Mouse (Mus musculus) E14TG2a.4 (cell line): ENCODE results near the gene Zmym5.
"Not testable (repeated sequence)": the region's sequence is repeated elsewhere in the genome, so short reads cannot be mapped to it uniquely, and the experiment has no call there.

Source experiments
- H3K27me3 ChIP-seq: 2 replicates; pipeline ENCODE4 v1.6.1; 2014; ENCODE audit warnings: low read length, control low read depth; ENCODE audit not compliant: insufficient read depth
- H3K36me3 ChIP-seq: 2 replicates; pipeline ENCODE4 v1.6.1; 2014; ENCODE audit warnings: low read length, control low read depth; ENCODE audit not compliant: insufficient read depth
- H3K4me1 ChIP-seq: replicated peaks from 2 replicates; pipeline ENCODE4 v1.6.1; 2014; ENCODE audit warnings: low read depth, low read length, control low read depth
- H3K4me3 ChIP-seq: replicated peaks from 2 replicates; pipeline ENCODE4 v1.5.1; 2014; ENCODE audit warnings: mild to moderate bottlenecking, low read length
- H3K9me3 ChIP-seq: 2 replicates; pipeline ENCODE4 v1.6.1; 2014; ENCODE audit warnings: low read length, control low read depth
- CTCF ChIP-seq: conservative IDR thresholded peaks from 2 replicates; pipeline ENCODE4 v1.5.1; 2014; ENCODE audit warnings: low read length
- NANOG ChIP-seq: IDR thresholded peaks from 2 replicates; pipeline ENCODE4 v1.6.1; 2014; ENCODE audit warnings: borderline replicate concordance, low read length, mixed read lengths
- POU5F1 ChIP-seq: IDR thresholded peaks from 2 replicates; pipeline ENCODE4 v1.6.1; 2014; ENCODE audit warnings: low read length, borderline replicate concordance

Zmym5 gene

DNA sequence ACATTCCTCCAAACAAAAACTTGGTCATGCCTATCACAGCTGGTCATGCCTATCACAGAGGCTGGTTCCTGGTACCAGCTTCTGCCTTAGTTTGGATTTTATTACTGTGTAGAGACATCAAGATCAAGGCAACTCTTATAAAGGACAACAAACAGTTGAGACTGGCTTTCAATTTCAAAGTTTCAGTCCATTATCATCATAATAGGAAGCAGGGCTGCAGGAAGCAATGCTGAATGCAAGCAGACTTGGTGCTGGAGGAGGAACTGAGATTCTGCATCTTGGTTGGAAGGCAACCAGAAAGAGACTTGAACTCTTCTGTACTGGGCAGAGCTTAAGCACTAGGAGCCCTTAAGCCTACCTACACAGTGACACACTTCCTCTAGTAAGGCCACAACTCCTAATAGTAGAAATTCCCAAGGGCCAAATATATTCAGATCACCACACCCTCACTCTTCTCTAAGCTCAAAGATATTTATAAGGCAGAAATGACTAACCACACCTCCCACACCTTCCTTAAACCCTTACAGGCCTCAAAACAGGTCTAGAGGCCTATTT, 19.1 kb upstream of the Zmym5 start:
- H3K4me3 ChIP-seq = no peak overlapping the region
- TF ChIP-seq CTCF (no peak), POU5F1 (no peak), NANOG (no peak; the same call in 1 of the 2 replicates)
- H3K9me3 ChIP-seq = peaks cover 47% of the 10 kb centered on the region
- H3K4me1 ChIP-seq = peaks cover 19% of the 10 kb centered on the region
- no peaks in the 10 kb centered on the region for H3K27me3 ChIP-seq
- H3K36me3 ChIP-seq = no peaks in the 10 kb centered on the region

DNA sequence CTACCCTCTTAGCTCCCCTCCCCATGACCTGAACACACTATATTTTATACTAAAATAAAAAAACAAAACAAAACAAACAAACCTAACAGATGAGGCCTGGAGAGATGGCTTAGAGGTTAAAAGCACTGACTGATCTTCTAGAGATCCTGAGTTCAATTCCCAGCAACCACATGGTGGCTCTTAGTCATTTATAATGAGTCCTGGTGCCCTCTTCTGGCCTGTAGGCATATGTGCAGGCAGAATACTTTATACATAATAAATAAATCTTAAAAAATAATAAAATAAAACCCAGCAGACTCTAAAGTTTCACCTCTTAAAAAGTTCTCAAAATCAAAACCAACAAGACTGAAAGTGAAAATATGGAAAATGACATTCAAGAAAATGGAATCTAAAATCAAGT, 13.0 kb upstream of the Zmym5 start:
- Histone ChIP-seq H3K4me1 (no peaks in the 10 kb centered on the region), H3K36me3 (no peaks in the 10 kb centered on the region), H3K9me3 (peaks cover 6% of the 10 kb centered on the region), H3K27me3 (peaks cover 3% of the 10 kb centered on the region; the same call in 1 of the 2 replicates), H3K4me3 (no peak overlapping the region)
- TF ChIP-seq CTCF = peak; percentile 30
- no peak for TF ChIP-seq POU5F1
- no peak for TF ChIP-seq NANOG

DNA sequence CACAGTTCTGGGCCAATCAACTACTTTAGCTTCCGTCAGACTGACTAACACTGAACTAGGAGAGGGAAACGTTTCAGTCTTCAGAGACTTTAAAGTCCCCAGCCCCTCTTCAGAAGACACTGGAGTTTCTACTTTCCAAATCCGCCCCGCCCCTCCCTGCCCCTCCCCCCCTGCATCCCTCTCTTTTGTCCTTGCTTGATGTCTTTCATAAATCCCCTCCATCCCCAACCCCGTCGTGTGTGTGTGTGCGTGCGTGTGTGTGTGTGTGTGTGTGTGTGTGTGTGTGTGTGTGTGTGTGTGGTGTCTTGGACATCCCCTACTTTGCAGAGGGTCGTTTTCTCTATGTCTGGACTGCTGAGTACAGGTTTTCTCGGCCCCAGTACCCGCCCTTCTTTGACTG, 6.1 kb upstream of the Zmym5 start:
- Histone ChIP-seq H3K27me3 (peaks cover 9% of the 10 kb centered on the region), H3K36me3 (no peaks in the 10 kb centered on the region), H3K4me3 (no peak overlapping the region), H3K4me1 (peaks cover 18% of the 10 kb centered on the region), H3K9me3 (no peaks in the 10 kb centered on the region)
- no peak for TF ChIP-seq CTCF
- no peak for TF ChIP-seq NANOG
- TF ChIP-seq POU5F1 = no peak

DNA sequence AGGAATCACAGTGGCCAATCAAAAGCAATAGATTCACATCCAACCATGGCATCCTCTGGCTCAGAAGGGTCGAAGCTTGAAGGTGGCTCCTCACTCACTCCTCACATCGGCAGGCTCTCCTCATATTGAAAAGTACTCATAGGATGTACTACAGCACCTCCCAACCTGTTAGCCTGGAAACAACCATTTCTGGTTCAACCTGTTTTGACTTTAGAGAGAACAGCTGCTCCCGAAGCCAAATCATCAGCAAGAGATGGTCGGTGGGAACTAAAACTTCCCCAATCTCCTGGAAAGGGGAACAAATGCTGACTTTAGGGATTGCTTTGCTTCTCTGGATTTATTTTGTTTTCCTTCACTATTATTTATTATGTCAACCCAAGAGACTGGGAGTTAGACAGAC, 5.6 kb upstream of the Zmym5 start:
- H3K4me3 ChIP-seq = no peak overlapping the region
- no peaks in the 10 kb centered on the region for H3K9me3 ChIP-seq
- H3K36me3 ChIP-seq = no peaks in the 10 kb centered on the region
- peaks cover 18% of the 10 kb centered on the region for H3K4me1 ChIP-seq
- peaks cover 9% of the 10 kb centered on the region for H3K27me3 ChIP-seq
- no peak for TF ChIP-seq CTCF
- no peak for TF ChIP-seq POU5F1
- TF ChIP-seq NANOG = no peak

DNA sequence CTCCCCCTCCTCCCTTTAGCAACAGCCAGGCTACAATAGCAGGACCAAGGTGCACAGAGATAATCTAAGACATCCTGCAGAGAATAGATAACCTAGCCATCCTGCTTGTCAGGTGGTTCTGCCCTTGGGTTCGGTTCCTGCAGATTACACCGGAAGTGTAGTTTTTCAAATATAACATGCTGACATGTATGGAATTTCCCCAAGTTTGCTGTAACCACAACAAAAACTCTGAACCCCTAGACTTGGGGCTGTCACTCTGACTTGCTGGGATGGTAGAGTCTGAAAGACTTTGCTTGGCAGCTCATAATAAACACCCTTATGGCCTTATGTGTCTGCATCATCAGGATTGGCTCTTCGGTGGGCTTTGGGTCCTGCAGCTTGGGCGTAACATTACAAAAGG, 5.0 kb upstream of the Zmym5 start:
- H3K9me3 ChIP-seq = no peaks in the 10 kb centered on the region
- no peak for TF ChIP-seq CTCF
- no peak for TF ChIP-seq NANOG
- TF ChIP-seq POU5F1 = no peak
- H3K4me3 ChIP-seq = no peak overlapping the region
- H3K27me3 ChIP-seq = peaks cover 9% of the 10 kb centered on the region
- peaks cover 18% of the 10 kb centered on the region for H3K4me1 ChIP-seq
- H3K36me3 ChIP-seq = no peaks in the 10 kb centered on the region

DNA sequence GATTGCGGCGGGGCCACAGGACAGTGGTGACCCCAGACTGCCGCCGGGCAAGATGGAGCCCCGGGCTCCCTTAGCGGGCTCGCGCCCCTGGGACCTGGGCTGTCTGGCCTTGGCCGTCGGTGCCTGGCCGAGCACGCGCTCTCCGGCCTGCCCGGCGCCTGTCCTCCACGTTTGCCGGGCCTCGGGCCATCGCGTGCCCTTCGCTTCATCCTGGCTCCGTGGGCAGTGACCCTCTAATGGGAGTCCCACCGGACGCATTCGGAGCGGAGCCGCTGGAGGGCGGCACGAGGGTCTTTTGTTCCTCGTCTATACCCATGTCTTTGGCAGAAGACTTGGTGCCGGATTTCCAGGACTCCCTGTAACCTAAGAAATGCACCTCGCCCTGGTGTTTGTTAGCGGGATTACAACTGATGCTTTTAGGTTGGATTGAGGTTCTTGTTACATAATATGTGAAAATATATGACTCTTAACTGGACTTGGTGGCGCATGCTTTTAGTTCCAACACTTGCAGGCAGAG, 1.1 kb upstream of the Zmym5 start:
- H3K4me3 ChIP-seq = peak overlapping the region; percentile 85
- peaks cover 9% of the 10 kb centered on the region for H3K27me3 ChIP-seq
- TF ChIP-seq POU5F1 (no peak), CTCF (peak; percentile 62)
- H3K36me3 ChIP-seq = peaks cover 13% of the 10 kb centered on the region
- no peaks in the 10 kb centered on the region for H3K9me3 ChIP-seq
- peaks cover 24% of the 10 kb centered on the region for H3K4me1 ChIP-seq

DNA sequence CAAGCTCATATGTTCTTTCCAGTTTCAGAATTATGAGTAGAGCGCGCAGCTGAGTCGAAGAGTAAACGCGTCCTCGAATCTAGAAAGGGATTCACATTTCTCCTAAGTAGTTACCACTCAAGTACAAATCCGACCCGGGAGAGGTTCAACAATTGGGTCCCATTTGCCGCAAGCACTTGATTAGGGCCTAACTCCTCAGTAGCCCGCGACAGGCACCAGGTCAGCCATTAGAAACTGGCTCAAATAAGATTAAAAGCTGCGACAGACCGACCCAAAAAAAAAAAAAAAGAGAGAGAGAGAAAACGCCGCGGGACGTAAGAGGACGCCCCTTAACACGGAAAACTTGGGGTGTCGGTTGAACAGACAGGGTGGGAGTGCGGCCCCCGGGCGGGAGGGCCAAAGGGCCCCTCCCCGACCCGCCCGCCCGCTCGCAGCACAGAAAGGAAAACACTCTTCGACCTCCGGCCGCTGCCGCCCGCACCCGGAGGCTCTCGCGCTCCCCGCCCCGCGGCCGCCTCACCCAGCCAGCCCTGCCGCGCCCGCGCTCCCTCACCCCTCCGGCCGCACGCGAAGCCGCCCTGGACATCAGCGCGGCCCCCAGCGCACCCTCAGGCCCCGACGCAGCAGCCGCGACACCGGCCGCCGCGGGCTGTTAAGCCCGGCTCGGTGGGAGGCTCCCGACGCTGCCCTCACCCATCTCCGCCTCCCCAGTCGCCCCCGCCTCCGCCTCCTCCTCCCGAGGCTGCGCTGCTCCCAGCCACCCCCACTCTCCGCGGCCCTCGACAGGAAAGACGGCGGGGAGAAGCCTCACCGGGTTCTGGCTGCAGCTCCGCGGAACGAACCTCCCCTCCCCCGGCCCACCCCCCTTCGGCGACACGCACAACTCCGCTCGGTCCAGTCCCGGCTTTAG, 480 bp downstream of the Zmym5 start:
- peak overlapping the region; percentile 77 for H3K4me3 ChIP-seq
- peaks cover 15% of the 10 kb centered on the region for H3K4me1 ChIP-seq
- H3K36me3 ChIP-seq = peaks cover 13% of the 10 kb centered on the region
- not testable (repeated sequence) for H3K9me3 ChIP-seq, H3K27me3 ChIP-seq

DNA sequence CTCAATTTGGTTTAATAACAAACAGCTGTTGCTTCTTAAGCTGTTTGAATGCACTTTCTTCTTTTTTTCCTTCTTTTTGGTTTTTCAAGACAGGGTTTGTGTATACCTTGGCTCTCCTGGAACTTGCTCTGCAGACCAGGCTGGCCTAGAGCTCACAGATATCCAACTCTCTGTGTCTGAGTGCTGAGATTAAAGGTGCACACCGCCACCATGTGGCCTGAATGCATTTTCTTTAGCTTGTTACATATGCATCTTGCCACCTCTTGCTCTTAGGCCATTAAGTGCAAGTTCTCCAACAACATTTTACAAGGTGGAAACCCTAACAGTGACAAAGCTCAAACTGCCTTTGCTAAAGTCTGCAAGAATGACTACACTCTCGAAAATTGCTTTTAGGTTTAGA, 18.3 kb downstream of the Zmym5 start:
- no peak overlapping the region for H3K4me3 ChIP-seq
- peaks cover 58% of the 10 kb centered on the region for H3K36me3 ChIP-seq
- no peaks in the 10 kb centered on the region for H3K4me1 ChIP-seq
- TF ChIP-seq CTCF (peak; percentile 33), POU5F1 (no peak), NANOG (no peak)
- no peaks in the 10 kb centered on the region for H3K9me3 ChIP-seq
- H3K27me3 ChIP-seq = no peaks in the 10 kb centered on the region
